Mouse (Mus musculus): ENCODE results near the gene Itih5. TPM values are rescaled to one million over a fixed set of nuclear protein-coding genes. Genes with fewer than 3 reads are reported as not detected.

Itih5 gene
- 10 to 100 TPM in 1 of 4 experiments, 1 to 10 TPM in 3; 6.1 to 11.7 (median 7.3) TPM for total RNA-seq (2022)

GRCm38 (mm10) chr2:10153201-10154075, at the start of gene Itih5:
Gene Itih5, plus strand, starts transcription at chr2:10153571.
- peak; percentile 20 to 38 for DNase-seq (ENCODE audit: low spot score in 2 of 2)

DNA sequence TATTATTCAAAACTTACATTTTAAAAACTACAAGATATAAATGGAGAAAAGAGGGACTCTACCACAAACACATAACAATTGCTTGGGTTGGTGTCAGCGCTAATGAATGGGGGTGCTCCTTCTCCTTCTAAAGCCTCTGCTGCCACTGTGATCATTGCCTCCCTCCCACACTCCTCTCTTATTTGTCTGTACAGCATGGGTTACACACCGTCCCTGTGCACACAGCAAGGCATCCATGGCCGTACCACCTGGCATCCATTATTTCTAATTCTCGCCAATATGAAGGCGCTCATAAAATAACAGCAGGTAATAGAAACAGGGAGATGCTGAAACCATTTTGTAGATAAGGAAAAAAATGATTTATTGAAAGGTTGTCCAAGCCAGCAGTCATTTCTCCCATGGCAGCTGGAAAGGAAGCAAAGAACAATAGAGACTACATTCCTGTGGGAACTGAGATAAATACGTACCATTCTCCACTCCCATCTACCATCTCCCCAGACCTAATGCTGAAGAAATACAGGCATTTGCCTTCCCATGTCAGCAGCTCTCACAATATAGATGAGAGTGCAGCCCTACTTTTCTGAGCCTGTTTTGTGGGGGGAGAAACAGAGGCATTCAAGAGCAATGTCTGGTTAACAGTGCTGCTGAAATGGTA, 44.7 kb upstream of the Itih5 start:
- DNase-seq (ENCODE audit: low spot score in 2 of 2): no peak

DNA sequence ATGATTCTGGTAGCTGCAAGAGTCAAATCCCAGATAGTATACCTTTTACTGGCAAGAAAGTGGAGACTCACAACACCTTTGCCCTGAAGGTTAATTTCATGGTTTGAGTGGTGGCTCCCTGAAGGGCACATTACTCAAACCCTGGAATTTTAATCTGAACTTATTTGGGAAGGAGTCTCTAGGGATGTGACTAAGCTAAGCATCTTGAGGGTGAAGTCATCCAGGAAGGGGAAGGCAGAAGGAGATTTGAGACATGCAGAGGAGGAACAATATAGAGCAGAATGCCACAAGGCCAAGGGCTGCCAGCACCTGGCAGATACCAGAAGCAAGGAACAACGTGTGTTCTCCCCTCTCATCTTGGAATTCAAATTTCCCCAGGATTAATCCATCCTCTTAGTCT, 34.6 kb upstream of the Itih5 start:
- DNase-seq (ENCODE audit: low spot score in 2 of 2): no peak

DNA sequence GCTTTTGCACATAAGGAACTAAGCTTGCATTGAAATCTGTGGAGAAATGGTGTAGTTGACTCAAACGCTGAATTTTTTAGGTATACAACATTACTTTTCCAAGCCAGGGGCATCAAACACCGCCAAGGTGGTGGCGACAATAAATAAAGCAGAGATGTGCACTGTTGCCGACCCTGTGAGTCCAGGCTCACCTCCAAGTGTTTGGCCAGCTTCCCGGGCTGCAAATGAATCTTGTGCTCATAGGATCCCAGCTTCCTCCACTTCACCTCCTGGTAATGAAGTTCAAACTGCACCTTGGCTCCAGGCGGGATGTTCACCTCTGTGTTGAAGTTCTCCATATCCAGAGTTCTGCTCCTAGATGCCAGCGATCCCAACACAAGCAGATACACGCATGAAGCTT, 34.1 kb upstream of the Itih5 start:
- DNase-seq (ENCODE audit: low spot score in 2 of 2): no peak

- no peak for DNase-seq (ENCODE audit: low spot score in 2 of 2)
These were observed 31.5 kb upstream of the Itih5 start for GRCm38 (mm10) chr2:10121826-10122225.

DNA sequence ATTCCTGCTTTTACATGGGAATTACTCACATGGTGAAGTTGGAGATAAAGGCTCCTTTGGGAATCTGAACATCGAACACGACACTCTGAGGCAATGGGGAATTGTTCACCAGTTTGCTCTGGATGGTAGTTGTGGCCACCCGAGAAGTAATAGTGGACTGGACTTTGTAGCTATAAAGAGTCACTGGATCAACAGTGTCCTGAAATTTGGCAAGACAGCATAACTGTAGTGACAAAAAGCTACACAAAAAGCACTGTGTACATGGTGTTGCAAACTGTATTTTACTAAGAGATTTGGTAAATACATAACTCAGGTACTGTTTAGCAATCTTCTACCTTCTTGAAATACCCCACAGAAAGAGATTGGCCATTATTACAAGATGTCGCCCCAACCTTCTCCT, 27.2 kb upstream of the Itih5 start:
- no peak for DNase-seq (ENCODE audit: low spot score in 2 of 2)

DNA sequence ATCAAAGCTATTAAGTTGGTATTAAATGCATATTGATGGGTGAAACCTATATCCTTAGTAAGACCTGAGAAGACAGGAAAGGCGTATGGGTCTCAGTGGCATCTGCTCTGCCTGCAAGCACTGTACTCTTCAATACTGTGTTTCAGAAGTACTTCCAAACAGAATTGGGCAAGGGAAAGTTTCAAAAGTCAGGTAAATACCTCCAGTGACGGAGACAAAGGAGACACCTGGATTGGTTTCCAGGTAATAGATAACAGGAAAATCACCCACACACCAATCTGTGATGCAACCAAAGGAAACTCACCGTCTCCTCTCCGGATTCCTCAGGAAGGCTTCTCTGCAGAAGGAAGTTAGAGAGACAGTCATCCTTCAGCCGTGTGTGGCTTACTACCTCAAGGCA, 25.9 kb upstream of the Itih5 start:
- DNase-seq (ENCODE audit: low spot score in 2 of 2): no peak

DNA sequence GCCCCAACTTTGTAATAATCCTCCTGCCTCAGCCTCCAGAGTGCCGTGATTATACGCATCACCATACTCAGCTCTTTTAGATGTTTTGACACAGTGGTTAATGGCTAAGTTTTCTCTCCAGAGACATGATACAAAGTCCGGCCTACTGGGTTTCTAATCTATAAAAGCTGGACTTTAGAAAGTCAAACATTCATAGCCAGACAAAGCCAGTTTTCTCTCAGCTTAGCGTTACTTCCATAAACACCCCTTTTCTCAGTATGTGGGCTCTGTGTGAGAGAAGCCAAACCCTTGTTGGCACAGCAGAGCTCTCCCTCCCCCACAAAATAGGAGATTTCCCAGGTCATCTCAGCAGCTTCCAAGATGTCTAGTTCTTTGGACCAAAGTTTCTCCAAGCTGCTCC, 24.8 kb upstream of the Itih5 start:
- DNase-seq (ENCODE audit: low spot score in 2 of 2): no peak

DNA sequence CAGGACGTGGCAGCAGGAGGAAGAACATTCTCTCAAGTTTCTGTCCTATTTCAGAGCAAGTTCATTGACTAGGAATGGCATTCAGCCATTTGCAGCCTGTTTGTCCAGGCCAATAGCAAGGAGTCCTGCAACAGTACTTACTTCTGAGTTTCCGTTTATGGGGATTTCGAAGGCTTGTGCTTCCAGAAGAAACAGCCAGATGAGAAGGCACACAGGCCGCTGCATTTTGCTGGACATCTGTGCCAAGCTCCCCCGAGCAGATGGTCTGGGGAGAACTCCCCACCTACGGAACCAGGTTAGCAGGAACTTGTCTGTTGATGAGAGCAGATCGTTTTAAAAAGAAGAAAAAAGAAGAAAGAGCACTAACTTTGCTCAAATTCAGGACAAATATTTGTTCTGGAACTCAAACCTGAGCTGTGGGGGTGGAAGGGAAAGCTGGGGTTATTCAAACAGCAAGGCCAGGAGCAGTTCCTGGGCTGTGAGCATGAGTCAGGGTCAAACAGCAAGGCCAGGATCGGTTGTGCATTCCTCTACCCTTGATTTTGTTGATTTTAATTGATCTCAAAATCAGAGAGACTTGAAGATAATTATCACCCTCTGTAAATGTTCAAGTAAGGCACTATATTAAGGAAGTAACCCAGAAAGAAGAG, 22.9 kb upstream of the Itih5 start:
- no peak for DNase-seq (ENCODE audit: low spot score in 2 of 2)

- DNase-seq (ENCODE audit: low spot score in 2 of 2): no peak
These were observed 22.1 kb upstream of the Itih5 start, which contains the start of gene Itih2 for GRCm38 (mm10) chr2:10131296-10131695. Gene Itih2, minus strand, starts transcription at chr2:10131396.

- DNase-seq (ENCODE audit: low spot score in 2 of 2): no peak
These were observed 21.2 kb upstream of the Itih5 start for GRCm38 (mm10) chr2:10132128-10132527.

DNA sequence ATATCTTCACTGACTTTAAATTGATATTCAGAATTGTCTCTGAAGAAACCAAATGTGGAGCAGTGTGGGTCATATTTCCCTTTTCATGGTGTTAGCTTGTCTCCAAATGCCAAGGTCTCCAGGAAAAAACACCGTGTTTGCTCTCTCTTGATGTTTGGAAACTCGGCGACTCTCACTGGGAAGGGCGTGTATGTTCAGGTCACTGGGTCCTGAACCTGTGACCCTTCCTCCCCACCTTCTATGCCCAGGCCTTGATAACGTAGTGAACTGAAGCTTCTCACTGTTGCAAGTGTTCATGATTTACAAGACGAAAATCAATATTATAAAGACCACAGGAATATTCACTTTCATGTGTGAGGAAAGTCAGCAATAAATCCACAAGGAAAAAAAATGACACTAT, 19.4 kb upstream of the Itih5 start:
- no peak for DNase-seq (ENCODE audit: low spot score in 2 of 2)

GRCm38 (mm10) chr2:10137320-10137719, 16.1 kb upstream of the Itih5 start:
- no peak for DNase-seq (ENCODE audit: low spot score in 2 of 2)

DNA sequence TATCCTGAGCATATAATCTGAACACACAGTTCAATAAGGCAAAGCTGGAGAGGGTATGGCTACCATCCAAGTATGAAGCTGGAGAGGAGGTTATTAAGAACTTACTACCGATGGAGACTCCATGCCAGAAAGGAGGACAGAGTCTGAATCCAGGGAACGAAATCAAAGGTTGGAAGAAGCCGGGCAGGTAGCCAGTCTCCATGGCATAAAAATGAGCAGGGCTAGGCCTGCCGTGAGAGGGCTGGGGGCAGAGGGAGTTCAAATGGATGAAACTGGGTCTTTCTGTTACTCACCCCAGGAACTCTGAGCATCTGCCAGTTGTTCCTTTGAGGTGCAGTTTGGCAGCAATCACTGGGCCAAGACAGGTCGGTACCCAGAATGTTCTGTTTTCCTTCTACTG, 12.9 kb upstream of the Itih5 start:
- DNase-seq (ENCODE audit: low spot score in 2 of 2): no peak

DNA sequence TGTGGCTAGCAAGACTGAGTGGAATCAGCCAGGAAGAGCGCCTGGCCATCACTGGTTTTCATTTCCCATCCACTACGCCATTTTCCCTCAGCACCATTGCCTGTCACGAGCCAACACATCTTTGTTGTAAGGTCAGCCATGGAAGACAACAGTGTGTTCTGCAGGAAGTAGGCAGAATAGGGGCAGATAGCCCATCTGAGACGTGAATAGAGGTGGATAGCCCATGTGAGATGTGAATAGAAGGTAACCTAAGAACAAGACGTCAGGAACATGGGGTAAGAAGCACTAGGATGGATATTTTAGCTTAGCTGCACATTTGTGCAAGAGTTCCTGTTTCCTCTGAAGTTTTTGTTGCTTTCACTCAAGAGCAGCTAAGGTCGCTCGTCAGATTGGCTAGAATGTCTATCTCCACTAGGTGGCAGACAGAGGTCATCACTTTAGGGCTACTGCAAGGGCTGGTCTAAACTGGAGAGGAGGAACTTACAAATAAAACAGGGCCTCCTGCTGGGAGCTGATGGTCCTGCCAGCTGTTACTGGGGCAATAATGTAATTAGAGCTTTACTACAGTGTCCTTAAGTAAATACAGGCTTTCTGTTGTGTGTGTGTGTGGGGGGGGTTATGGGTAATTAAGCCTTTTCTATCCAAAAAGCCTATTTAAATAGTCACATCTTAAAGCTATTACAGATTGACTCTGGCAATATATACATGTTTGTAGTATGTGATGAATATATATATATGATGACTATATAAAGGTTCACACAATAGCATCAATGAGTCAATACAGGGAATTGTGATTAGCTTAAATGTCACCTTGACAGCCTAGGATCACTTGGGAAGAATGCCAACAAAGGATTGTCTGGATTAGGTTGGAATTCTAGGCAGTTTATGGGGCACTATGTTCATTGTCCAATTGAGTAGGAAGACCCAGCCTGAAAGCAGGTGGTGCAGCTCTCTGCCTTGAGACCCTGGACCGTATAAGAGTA, 10.6 kb upstream of the Itih5 start:
- peak; percentile 48 to 49 for DNase-seq (ENCODE audit: low spot score in 2 of 2)

DNA sequence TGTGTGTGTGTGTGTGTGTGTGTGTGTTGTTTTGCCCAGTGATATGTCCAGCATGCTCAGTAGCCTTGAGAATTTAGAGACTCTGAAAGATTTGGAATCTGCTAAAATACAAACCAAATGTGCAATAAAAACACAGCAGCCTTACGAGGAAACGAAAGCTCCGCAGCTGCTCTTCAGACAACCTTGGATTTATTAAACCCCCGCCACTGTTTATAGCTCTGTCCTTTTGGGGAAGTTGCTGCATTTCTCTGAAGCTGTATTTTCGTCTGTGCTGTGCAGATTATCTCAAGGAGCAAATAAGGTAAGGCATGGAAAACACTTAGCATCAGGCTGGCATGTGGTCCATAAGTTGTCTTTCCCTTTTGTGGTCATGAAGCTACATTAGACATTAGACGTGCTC, 7.9 kb upstream of the Itih5 start:
- no peak for DNase-seq (ENCODE audit: low spot score in 2 of 2)

- no peak for DNase-seq (ENCODE audit: low spot score in 2 of 2)
These were observed 6.2 kb upstream of the Itih5 start for GRCm38 (mm10) chr2:10147176-10147575.

DNA sequence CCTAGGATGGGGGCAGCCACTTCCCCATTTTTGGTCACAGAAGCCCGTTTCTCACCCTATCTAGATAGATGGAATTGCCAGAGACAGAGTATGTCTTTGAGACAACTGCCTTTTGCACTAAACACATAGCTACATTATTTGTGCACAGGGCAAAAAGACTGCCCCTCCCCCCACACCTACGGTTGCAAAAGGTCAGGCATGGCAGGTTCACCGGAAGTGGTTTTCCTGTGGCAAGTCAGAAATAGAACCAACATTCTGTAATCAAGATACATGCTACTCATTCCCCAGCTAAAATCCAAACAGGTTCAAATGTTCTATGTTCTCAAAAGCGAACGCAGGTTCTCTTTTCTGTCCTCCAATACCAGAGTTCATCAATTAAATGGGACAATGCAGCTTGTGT, 781 bp upstream of the Itih5 start:
- no peak for DNase-seq (ENCODE audit: low spot score in 2 of 2)

DNA sequence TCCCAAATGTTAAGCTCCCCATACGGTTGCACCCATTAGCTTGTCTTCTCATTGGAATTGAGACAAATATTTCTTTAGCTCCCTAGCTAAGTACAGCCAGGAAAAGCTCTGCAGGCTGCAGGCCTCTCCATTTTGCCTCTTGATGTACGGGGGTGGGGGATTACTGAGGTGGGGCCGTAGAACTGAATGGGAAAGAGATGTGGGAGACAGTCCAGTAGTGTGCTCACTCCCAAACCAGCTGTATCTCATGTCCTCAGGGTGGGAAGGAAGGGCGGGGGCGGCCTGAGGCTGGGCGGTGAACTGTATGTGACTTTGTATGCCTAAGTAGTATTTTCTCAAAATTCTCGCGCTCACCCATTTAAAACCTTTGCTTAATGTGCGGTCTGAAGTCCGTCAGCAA, 3.8 kb downstream of the Itih5 start:
- DNase-seq (ENCODE audit: low spot score in 2 of 2): no peak

GRCm38 (mm10) chr2:10162011-10162410, 8.6 kb downstream of the Itih5 start:
- DNase-seq (ENCODE audit: low spot score in 2 of 2): no peak

DNA sequence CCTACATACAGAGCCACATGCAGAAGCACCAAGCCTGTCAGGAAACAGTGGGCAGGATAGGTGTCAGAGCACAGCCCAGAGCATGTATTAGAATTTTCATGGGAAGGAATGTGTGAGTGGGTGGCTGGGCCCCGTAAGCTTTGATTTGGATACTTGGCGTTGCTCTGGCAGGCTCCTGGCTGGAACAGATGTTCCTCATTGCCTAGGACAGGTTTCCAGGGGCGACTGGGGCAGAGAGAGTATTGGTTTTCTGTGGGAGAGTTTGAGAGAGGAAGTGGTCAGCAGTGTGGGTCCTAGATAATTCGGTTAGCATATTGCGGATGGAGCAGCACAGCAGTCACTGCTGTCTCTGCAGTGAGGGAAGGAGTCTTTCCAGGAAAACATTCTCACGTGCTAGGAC, 13.3 kb downstream of the Itih5 start:
- no peak for DNase-seq (ENCODE audit: low spot score in 2 of 2)

Data from gastrocnemius, adult 8-10 months (tissue).